Mouse (Mus musculus) lung, postnatal 0 days (tissue): Measurements from ENCODE around the gene Gipc3.

Experiments
- CTCF ChIP-seq: IDR thresholded peaks from 2 replicates; pipeline ENCODE4 v1.5.1; 2016; ENCODE audit warnings: antibody characterized with exemption, mild to moderate bottlenecking
- EP300 ChIP-seq: IDR thresholded peaks from 2 replicates; pipeline ENCODE4 v1.6.1; 2016; ENCODE audit warnings: antibody characterized with exemption, mild to moderate bottlenecking, control low read depth

DNA sequence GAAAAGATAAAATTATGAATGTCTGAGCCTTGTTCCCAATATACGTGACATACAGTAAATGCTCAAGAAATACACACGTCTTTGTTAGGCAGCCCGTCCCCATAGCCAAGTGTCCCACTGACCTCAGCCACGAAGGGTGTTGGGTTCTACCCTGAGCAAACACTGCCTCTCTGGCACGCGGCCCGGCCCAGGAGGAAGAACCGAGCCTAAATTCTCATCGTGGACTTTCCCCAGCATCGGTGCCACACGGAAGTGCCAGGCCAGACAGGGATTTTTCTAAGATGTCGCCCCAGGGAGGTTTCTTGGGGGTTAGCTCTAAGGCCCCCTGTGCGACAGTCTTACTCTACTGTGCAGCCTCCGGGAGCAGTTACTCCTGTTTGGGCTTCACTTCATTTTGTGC, 53.3 kb downstream of the Gipc3 start:
- TF ChIP-seq CTCF = no peak
- no peak for TF ChIP-seq EP300
